Mouse (Mus musculus) left cerebral cortex, adult 11 months (tissue): ENCODE measurements around the gene Rmnd5b.
A peak's percentile ranks its signal among the peaks of the same experiment; 100 is the strongest.
"Not testable (repeated sequence)": the region's sequence is repeated elsewhere in the genome, so short reads cannot be mapped to it uniquely, and the experiment has no call there.

Experiments used
- DNase-seq: peaks from one replicate; pipeline ENCODE4 v3.0.0; 2022; ENCODE audit warnings: low spot score

Rmnd5b gene

GRCm38 (mm10) chr11:51635525-51636322 is at the start of gene Rmnd5b:
Gene Rmnd5b, minus strand, starts transcription at chr11:51635896.
- DNase-seq, result peak; percentile 90

- no peak for DNase-seq
These were observed 46.3 kb upstream of the Rmnd5b start for GRCm38 (mm10) chr11:51681976-51682374.

- DNase-seq, result peak; percentile 64
These were observed 45.8 kb upstream of the Rmnd5b start for GRCm38 (mm10) chr11:51681324-51681975.

GRCm38 (mm10) chr11:51679466-51679865 is 43.8 kb upstream of the Rmnd5b start:
- no peak for DNase-seq

- DNase-seq, result no peak
These were observed 42.2 kb upstream of the Rmnd5b start for GRCm38 (mm10) chr11:51677737-51678418.

- DNase-seq, result no peak
These were observed 39.7 kb upstream of the Rmnd5b start for GRCm38 (mm10) chr11:51675386-51675785.

- DNase-seq, result no peak
These were observed 37.6 kb upstream of the Rmnd5b start for GRCm38 (mm10) chr11:51673291-51673690.

GRCm38 (mm10) chr11:51671376-51671775 is 35.7 kb upstream of the Rmnd5b start:
- no peak for DNase-seq

GRCm38 (mm10) chr11:51670846-51671245 is 35.1 kb upstream of the Rmnd5b start:
- no peak for DNase-seq

- not testable (repeated sequence) for DNase-seq
These were observed 29.1 kb upstream of the Rmnd5b start for GRCm38 (mm10) chr11:51664747-51665146.

- DNase-seq, result no peak
These were observed 26.9 kb upstream of the Rmnd5b start for GRCm38 (mm10) chr11:51662632-51663031.

- DNase-seq, result no peak
These were observed 26.2 kb upstream of the Rmnd5b start for GRCm38 (mm10) chr11:51661867-51662365.

- no peak for DNase-seq
These were observed 23.0 kb upstream of the Rmnd5b start for GRCm38 (mm10) chr11:51658705-51659104.

- no peak for DNase-seq
These were observed 22.6 kb upstream of the Rmnd5b start for GRCm38 (mm10) chr11:51658291-51658690.

- DNase-seq, result no peak
These were observed 21.3 kb upstream of the Rmnd5b start for GRCm38 (mm10) chr11:51656798-51657521.

- DNase-seq, result no peak
These were observed 19.2 kb upstream of the Rmnd5b start for GRCm38 (mm10) chr11:51654891-51655290.

- DNase-seq, result no peak
These were observed 18.0 kb upstream of the Rmnd5b start for GRCm38 (mm10) chr11:51653736-51654135.

- DNase-seq, result no peak
These were observed 17.3 kb upstream of the Rmnd5b start for GRCm38 (mm10) chr11:51652889-51653418.

- no peak for DNase-seq
These were observed 15.2 kb upstream of the Rmnd5b start, which contains the start of the genes N4bp3 and D930048N14Rik for GRCm38 (mm10) chr11:51650691-51651515. Gene N4bp3, minus strand, starts transcription at chr11:51650842. Gene D930048N14Rik, plus strand, starts transcription at chr11:51650954.

- DNase-seq, result no peak
These were observed 14.6 kb upstream of the Rmnd5b start for GRCm38 (mm10) chr11:51650261-51650660.

GRCm38 (mm10) chr11:51649889-51650199 is 14.1 kb upstream of the Rmnd5b start:
- no peak for DNase-seq
